Mouse (Mus musculus) liver, embryonic 14.5 days (tissue): ENCODE results near the gene Samd1. TPM values are rescaled to one million over a fixed set of nuclear protein-coding genes. Genes with fewer than 3 reads are reported as not detected.

Experiments
- ATAC-seq: fragments of 200-750 bp; cut with Nextera tagmentation; 2 replicates; pipeline ENCODE4 v1.8.0; 2017; ENCODE audit warnings: moderate number of reproducible peaks, mild to moderate bottlenecking, moderate library complexity; ENCODE audit not compliant: insufficient read depth
- DNase-seq, 3 experiments: peaks; one replicate each; pipeline ENCODE4 v3.0.0-alpha.2; 2012 to 2013; ENCODE audit warnings: low read depth in 3 of 3, low spot score in 3 of 3
- H3K27ac ChIP-seq: fragments of 300-500 bp; sonication (generic); 2 replicates; pipeline ENCODE4 v1.5.1; 2014; ENCODE audit warnings: moderate library complexity, mild to moderate bottlenecking, control low read depth, inconsistent platforms
- H3K27me3 ChIP-seq: fragments of 300-500 bp; sonication (generic); 2 replicates; pipeline ENCODE4 v1.6.1; 2014; ENCODE audit warnings: mild to moderate bottlenecking, low read length, moderate library complexity; ENCODE audit not compliant: control insufficient read depth, insufficient read depth
- H3K36me3 ChIP-seq: fragments of 300-500 bp; sonication (generic); replicated peaks from 2 replicates; pipeline ENCODE4 v1.6.1; 2014; ENCODE audit warnings: low read depth; ENCODE audit not compliant: control insufficient read depth, insufficient read depth
- H3K4me1 ChIP-seq, 2 experiments: fragments of 200-500 bp in 1 of 2; fragments of 300-500 bp in 1 of 2; sonication (generic) in 1 of 2; replicated peaks; 2 replicates each; pipeline ENCODE4 v1.6.1; 2012 to 2014; ENCODE audit warnings: antibody characterized with exemption in 1 of 2, inconsistent platforms in 1 of 2, low read length in 1 of 2; ENCODE audit not compliant: control insufficient read depth in 2 of 2, insufficient read depth in 2 of 2
- H3K4me2 ChIP-seq: fragments of 300-500 bp; sonication (generic); 2 replicates; pipeline ENCODE4 v1.6.1; 2014; ENCODE audit warnings: low read depth, mild to moderate bottlenecking, control low read depth, moderate library complexity
- H3K4me3 ChIP-seq, 2 experiments: fragments of 200-500 bp in 1 of 2; fragments of 300-500 bp in 1 of 2; sonication (generic) in 1 of 2; 2 replicates each; pipeline ENCODE4 v1.5.1; 2012 to 2014; ENCODE audit warnings: low read depth in 2 of 2, low read length in 2 of 2, mild to moderate bottlenecking in 2 of 2, control low read depth in 1 of 2, inconsistent platforms in 1 of 2, moderate library complexity in 1 of 2; ENCODE audit not compliant: insufficient read depth in 1 of 2
- H3K9ac ChIP-seq: fragments of 300-500 bp; sonication (generic); replicated peaks from 2 replicates; pipeline ENCODE4 v1.6.1; 2014; ENCODE audit warnings: mild to moderate bottlenecking, control low read depth, moderate library complexity
- H3K9me3 ChIP-seq: fragments of 300-500 bp; sonication (generic); 2 replicates; pipeline ENCODE4 v1.6.1; 2016; ENCODE audit warnings: low read length, mixed read lengths; ENCODE audit not compliant: control insufficient read depth
- CTCF ChIP-seq: IDR thresholded peaks from 2 replicates; pipeline ENCODE4 v1.5.1; 2016; ENCODE audit warnings: antibody characterized with exemption, low read depth, control low read depth
- EP300 ChIP-seq: IDR thresholded peaks from 2 replicates; pipeline ENCODE4 v1.6.1; 2016; ENCODE audit warnings: antibody characterized with exemption, low read depth
- WGBS: fragments of 180-500 bp; shearing (Covaris S2); extraction: QIAGEN DNeasy Blood & Tissue Kit; methylation state at CpG from one replicate; pipeline ENCODE4 v1.1.7; 2014; ENCODE audit not compliant: insufficient replicate concordance; 5-methylcytosine and 5-hydroxymethylcytosine counted together
- polyA plus RNA-seq, 2 experiments: library from polyadenylated mRNA; depleted of rRNA in 1 of 2; stranded (reverse) in 1 of 2; unstranded in 1 of 2; fragments of >200 nt; fragmentation: Nextera tagmentation in 1 of 2; extraction: Ambion mirVana in 1 of 2; gene quantifications; 2 replicates each; pipeline versions ENCODE4 v1.2.1 to v1.2.3; 2012 to 2014

Samd1 gene
- polyA plus RNA-seq, 2 experiments = 9.3 to 34.5 TPM

DNA sequence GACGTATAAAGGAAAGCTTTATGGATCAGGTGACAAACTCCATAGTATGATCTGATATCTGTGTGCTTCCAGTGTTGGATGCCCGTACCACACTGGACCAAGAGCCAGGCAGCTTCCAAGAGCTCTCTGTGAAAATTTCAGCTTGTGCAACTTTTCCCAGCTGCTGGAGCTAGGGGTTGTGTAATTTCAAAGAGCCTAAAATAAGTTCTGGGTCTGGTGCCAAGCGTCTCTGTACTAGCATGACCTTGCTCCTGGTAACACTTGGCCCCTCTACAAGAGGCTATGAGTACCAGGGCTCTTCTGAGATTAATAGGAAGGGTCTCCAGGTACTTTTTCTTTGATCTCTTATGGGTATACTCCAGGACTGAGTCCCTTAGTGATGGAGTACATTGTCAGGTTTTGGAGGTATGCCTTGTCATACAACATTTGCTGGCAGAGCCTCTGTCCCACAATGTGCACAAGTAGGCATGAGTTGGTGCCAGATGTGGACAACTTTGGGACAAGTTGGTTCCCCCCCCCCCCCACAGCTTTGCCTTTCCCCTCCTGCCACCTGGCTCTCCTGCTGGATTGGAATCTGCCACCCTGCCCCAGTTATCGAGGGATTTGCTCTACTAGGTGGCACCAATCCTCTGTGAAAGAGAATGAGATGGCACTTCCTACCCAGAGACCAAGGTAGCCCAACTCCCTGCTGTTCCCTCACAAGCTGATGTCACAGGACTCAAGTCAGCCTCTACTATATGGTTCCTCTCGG is 33.3 kb upstream of the Samd1 start:
- Histone ChIP-seq H3K4me2 (no peak overlapping the region), H3K27me3 (no peaks in the 10 kb centered on the region), H3K9ac (no peak overlapping the region), H3K4me1 (no peaks in the 10 kb centered on the region), H3K9me3 (no peaks in the 10 kb centered on the region), H3K27ac (no peak overlapping the region), H3K36me3 (peaks cover 48% of the 10 kb centered on the region), H3K4me3 (no peak overlapping the region)
- DNase-seq = no peak
- WGBS = 86% methylated on average over 5 of the region's 5 CpGs
- no peak for TF ChIP-seq EP300
- no peak for TF ChIP-seq CTCF
- no peak for ATAC-seq

DNA sequence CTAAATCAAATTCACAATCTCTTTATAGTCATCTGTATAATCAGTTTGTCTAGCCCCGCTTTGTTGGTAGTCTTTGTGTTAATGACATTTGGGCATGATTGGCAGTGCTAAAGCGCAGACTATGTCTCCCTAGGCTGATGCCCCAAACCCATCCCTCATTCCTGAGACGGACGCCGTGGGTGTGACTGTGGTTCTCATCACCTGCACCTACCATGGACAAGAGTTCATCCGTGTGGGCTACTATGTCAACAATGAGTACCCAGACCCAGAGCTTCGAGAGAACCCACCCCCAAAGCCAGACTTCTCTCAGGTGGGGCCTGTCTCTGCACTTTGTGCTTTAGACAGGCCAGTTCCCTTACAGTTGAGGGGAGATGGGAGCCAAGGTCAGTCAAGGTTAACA is 29.8 kb upstream of the Samd1 start:
- 85% methylated on average over 7 of the region's 7 CpGs for WGBS
- Histone ChIP-seq H3K9me3 (no peaks in the 10 kb centered on the region), H3K4me3 (no peak overlapping the region), H3K4me2 (no peak overlapping the region), H3K9ac (no peak overlapping the region), H3K27ac (no peak overlapping the region), H3K36me3 (peaks cover 61% of the 10 kb centered on the region), H3K27me3 (no peaks in the 10 kb centered on the region), H3K4me1 (peaks cover 0 to 8% of the 10 kb centered on the region in 2 experiments; a peak in 3 of 4 replicates)
- no peak for TF ChIP-seq CTCF
- no peak for TF ChIP-seq EP300
- ATAC-seq (no peak), DNase-seq (no peak)

DNA sequence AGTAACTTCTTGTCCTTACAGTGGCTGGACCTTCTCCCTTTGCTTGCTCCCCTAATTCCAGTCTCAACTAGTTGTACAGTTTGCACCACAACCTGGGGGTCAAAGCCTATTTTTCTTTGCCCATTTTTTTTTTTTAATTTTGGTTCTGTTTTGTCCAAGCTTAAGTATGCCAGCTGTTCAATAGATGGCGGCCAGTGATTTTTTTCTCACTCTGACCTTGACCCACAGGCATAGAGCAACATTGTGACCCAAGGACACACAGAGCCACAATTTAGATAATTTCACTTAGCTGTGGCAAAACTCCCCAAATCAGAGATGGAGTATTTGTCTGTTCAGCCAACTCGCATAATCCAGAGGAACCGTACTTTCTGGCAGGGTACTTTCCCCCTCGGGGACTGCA is 26.4 kb upstream of the Samd1 start:
- 83% methylated on average over 4 of the region's 4 CpGs for WGBS
- Histone ChIP-seq H3K9me3 (no peaks in the 10 kb centered on the region), H3K4me3 (no peak overlapping the region), H3K4me2 (peak overlapping the region; percentile 89), H3K27ac (no peak overlapping the region), H3K36me3 (peaks cover 45% of the 10 kb centered on the region), H3K4me1 (peaks cover 0 to 13% of the 10 kb centered on the region in 2 experiments; a peak in 3 of 4 replicates), H3K9ac (no peak overlapping the region), H3K27me3 (no peaks in the 10 kb centered on the region)
- ATAC-seq (no peak), DNase-seq (no peak)
- no peak for TF ChIP-seq EP300
- no peak for TF ChIP-seq CTCF

DNA sequence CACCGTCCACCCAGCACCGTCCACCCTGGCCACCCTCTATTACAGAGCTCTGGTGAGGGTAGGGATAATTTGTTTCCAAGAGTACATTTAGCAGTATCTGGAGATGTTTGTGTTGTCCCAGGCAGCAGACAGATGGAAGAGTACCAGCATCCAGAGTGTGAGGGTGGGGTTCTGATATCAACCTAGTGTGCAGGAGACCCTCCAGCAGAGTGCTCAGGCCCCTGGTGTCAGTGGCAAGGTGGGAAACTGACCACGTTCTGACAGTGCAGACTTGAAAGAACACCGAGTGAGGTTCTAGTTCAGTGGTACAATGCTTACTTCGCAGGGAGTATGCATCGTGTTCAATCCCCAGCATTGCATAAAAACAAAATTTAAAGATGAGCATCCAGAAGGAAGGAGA is 25.8 kb upstream of the Samd1 start:
- Histone ChIP-seq H3K4me2 (peak overlapping the region; percentile 89), H3K36me3 (peaks cover 41% of the 10 kb centered on the region), H3K9me3 (no peaks in the 10 kb centered on the region), H3K27ac (peak overlapping the region; percentile 24), H3K4me3 (peak overlapping the region; percentile 18 to 68; a peak in 2 of 4 replicates), H3K9ac (peak overlapping the region; percentile 65; the same call in 1 of the 2 replicates), H3K27me3 (no peaks in the 10 kb centered on the region), H3K4me1 (peaks cover 0 to 13% of the 10 kb centered on the region in 2 experiments; a peak in 3 of 4 replicates)
- no peak for ATAC-seq
- no peak for DNase-seq
- TF ChIP-seq EP300 (no peak), CTCF (no peak)
- 76% methylated on average over 6 of the region's 6 CpGs for WGBS
